Mouse (Mus musculus) liver, embryonic 18 days (tissue): ENCODE data around the gene Krt6b. TPM values are rescaled to one million over a fixed set of nuclear protein-coding genes. Genes with fewer than 3 reads are reported as not detected.

Experiments used
- polyA plus RNA-seq: library from polyadenylated mRNA; depleted of rRNA; stranded (reverse); fragments of >200 nt; gene quantifications from 2 replicates; pipeline ENCODE4 v1.2.3, GENCODE M21; 2012; rRNA removed

The Krt6b gene
- polyA plus RNA-seq = not detected in 2 replicates

GRCm38 (mm10) chr15:101680187-101680586 is at the start of gene Krt6b:
Krt6b (minus strand) TSS chr15:101680287.

DNA sequence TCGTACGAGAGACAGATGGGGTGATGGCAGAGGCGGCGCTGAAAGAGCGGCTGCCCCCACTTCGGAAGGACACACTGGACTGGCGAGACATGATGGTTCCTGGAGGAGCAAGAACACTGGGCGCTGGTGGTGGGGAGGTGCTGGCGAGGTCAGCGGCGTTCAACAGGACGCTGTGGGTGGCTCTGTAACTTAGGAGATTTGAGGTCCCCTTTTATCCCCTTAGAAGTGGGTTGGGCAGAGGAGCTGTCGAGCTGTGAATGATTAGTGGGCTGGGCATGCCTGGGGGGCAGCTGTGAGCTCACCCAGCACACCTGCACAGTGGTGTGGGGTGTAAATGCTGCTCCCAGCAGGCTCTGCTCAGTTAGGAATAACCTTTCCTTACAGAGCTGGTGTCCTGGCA is 32.6 kb upstream of the Krt6b start, which contains the start of gene Krt5:
Gene Krt5 (minus strand): TSS at position 179 of the 400 bp plus-strand sequence.

GRCm38 (mm10) chr15:101694207-101694606 is 14.1 kb upstream of the Krt6b start, which contains the start of gene Krt6a:
Krt6a (minus strand) TSS chr15:101694307.

DNA sequence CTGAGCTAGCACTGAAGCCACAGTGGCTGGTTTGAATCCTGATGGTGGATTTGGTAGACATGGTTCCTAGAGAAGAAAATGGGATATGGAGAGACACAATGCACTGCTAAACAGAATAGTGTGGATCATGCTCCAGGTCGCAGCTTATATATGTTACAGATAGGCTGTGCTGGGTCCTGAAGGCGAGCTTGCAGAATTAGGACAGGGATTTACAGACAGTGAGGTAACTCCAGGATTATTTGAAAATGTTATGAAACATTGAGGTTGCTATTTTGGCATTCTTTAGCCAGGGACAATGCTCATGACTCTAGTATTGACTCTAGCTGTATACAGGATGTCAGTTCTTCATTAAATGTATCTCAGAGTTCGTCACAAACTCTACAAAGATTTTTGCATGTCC is 32.8 kb downstream of the Krt6b start, which contains the start of gene Gm5478:
Gene Gm5478 (minus strand): TSS at position 101 of the 400 bp plus-strand sequence.

DNA sequence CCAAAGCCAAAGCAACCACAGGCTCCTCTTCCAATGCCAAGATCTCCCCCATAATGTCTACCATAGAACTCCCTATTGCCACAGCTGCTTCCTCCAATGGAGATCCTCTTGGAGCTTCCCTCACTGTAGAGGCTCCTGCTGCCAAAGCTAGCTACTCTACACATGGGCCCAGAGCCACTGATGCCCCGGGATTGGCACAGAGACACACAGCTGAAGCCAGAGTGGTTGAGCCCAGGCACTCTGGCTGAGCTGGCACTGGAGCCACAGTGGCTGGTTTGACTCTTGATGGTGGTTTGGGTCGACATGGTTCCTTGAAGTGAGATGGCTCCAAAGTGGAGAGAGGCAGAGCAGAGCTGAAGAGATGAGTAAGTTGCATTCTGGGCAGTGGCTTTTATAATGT is 52.2 kb downstream of the Krt6b start, which contains the start of gene Gm5414:
Gene Gm5414 (minus strand): TSS at position 305 of the 400 bp plus-strand sequence.

Other genes starting within 250 kb of the Krt6b start
- gene Krt87, start 241.5 kb downstream of the Krt6b start, polyA plus RNA-seq = not detected in 2 replicates
- not detected in 2 replicates for gene Krt88, start 232.5 kb downstream of the Krt6b start, polyA plus RNA-seq
- gene Krt81, start 216.5 kb downstream of the Krt6b start, polyA plus RNA-seq = not detected in 2 replicates
- gene Krt86, start 206.8 kb downstream of the Krt6b start, polyA plus RNA-seq = 0.07 and 0.22 TPM in 2 replicates
- 0.85 and 1.1 TPM in 2 replicates for gene Krt83, start 188.8 kb downstream of the Krt6b start, polyA plus RNA-seq
- not detected in 2 replicates for gene Gm49425, start 163.0 kb downstream of the Krt6b start, polyA plus RNA-seq
- not detected in 2 replicates for gene Krt84, start 147.5 kb downstream of the Krt6b start, polyA plus RNA-seq
- not detected in 2 replicates for gene Krt82, start 129.6 kb downstream of the Krt6b start, polyA plus RNA-seq
- not detected in 2 replicates for gene Krt90, start 117.3 kb downstream of the Krt6b start, polyA plus RNA-seq
- gene Krt75, start 106.4 kb downstream of the Krt6b start, polyA plus RNA-seq = not detected in 2 replicates
- not detected in 2 replicates for gene Gm5414, start 52.1 kb downstream of the Krt6b start, polyA plus RNA-seq
- gene Gm5478, start 32.9 kb downstream of the Krt6b start, polyA plus RNA-seq = not detected in 2 replicates
- gene Krt6a, start 14.0 kb upstream of the Krt6b start, polyA plus RNA-seq = not detected in 2 replicates
- gene Krt5, start 32.6 kb upstream of the Krt6b start, polyA plus RNA-seq = not detected in 2 replicates
- gene Krt71, start 62.8 kb upstream of the Krt6b start, polyA plus RNA-seq = not detected in 2 replicates
- gene Krt72, start 106.2 kb upstream of the Krt6b start, polyA plus RNA-seq = not detected in 2 replicates
- gene Krt73, start 122.1 kb upstream of the Krt6b start, polyA plus RNA-seq = not detected in 2 replicates
- not detected in 2 replicates for gene Krt2, start 137.9 kb upstream of the Krt6b start, polyA plus RNA-seq
- gene Krt1, start 170.5 kb upstream of the Krt6b start, polyA plus RNA-seq = 0.02 TPM in 1 of 2 replicates, not detected in the other
- not detected in 2 replicates for gene Krt77, start 189.4 kb upstream of the Krt6b start, polyA plus RNA-seq
- not detected in 2 replicates for gene Krt76, start 212.6 kb upstream of the Krt6b start, polyA plus RNA-seq
- gene Krt4, start 244.4 kb upstream of the Krt6b start, polyA plus RNA-seq = 0.10 and 0.16 TPM in 2 replicates